Mouse (Mus musculus): Measurements from ENCODE around the gene Fzd9. TPM values are rescaled to one million over a fixed set of nuclear protein-coding genes. Genes with fewer than 3 reads are reported as not detected.

The Fzd9 gene
- total and polyA plus RNA-seq, 2 experiments from 2014 or later = 14.9 to 38.7 TPM

DNA sequence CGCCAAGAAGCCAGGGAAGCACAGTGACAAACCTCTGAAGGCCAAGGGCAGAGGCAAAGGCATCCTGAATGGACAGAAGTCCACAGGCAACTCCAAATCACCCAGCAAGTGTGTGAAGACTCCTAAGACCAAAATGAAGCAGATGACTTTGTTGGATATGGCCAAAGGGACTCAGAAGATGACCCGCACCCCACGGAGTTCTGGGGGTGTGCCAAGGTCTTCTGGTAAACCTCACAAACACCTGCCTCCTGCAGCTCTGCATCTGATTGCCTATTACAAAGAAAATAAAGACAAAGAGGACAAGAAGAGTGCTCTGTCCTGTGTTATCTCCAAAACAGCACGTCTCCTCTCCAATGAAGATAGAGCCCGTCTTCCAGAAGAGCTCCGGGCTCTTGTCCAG is 34.2 kb downstream of the Fzd9 start:
- DNase-seq (ENCODE audit: low spot score) (no peak), ATAC-seq (ENCODE audit: low FRiP score) (no peak)
- no peaks in the 10 kb centered on the region for H3K4me1 ChIP-seq (ENCODE audit: insufficient read depth, low read length)
- 91% methylated on average over 6 of the region's 6 CpGs for WGBS
- no peak overlapping the region for H3K4me3 ChIP-seq (ENCODE audit: low read depth, low read length)
- H3K27me3 ChIP-seq (ENCODE audit: insufficient read depth, low read length) = no peaks in the 10 kb centered on the region
- H3K9me3 ChIP-seq (ENCODE audit: low read length) = no peaks in the 10 kb centered on the region
- H3K36me3 ChIP-seq (ENCODE audit: insufficient read depth, low read length) = peaks cover 44% of the 10 kb centered on the region
- no peak overlapping the region for H3K9ac ChIP-seq (replicated peaks; ENCODE audit: low read length, poor library complexity, severe bottlenecking)
- TF ChIP-seq CTCF (IDR thresholded peaks at IDR 0.05) = no peak
- H3K27ac ChIP-seq (ENCODE audit: low read depth, low read length) = no peak overlapping the region
- H3K4me2 ChIP-seq (ENCODE audit: low read depth, low read length, poor library complexity, severe bottlenecking) = no peak overlapping the region

DNA sequence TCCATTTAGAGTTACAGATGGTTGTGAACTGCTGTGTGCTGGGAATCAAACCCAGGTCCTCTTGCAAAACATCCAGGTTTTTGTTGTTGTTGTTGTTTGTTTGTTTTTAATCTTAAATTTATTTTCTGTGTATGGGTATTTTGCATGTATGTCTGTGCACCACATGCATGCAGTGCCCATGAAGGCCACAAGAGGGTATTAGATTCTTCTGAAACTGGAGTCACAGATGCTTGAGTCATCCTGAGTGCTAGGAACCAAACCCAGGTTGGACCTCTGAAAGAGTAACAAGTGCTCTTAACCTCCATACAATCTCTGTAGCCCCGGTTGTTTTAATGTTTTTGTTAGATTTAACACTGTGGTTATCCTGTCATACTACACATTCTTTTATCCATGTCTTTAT is 42.8 kb downstream of the Fzd9 start:
- Histone ChIP-seq H3K9ac (replicated peaks; ENCODE audit: low read length, poor library complexity, severe bottlenecking) (no peak overlapping the region), H3K27me3 (ENCODE audit: insufficient read depth, low read length) (no peaks in the 10 kb centered on the region), H3K4me2 (ENCODE audit: low read depth, low read length, poor library complexity, severe bottlenecking) (no peak overlapping the region), H3K4me1 (ENCODE audit: insufficient read depth, low read length) (no peaks in the 10 kb centered on the region), H3K27ac (ENCODE audit: low read depth, low read length) (no peak overlapping the region), H3K4me3 (ENCODE audit: low read depth, low read length) (no peak overlapping the region), H3K9me3 (ENCODE audit: low read length) (no peaks in the 10 kb centered on the region), H3K36me3 (ENCODE audit: insufficient read depth, low read length) (peaks cover 35% of the 10 kb centered on the region)
- ATAC-seq (ENCODE audit: low FRiP score) = no peak
- TF ChIP-seq CTCF (IDR thresholded peaks at IDR 0.05) = peak; percentile 27
- DNase-seq (ENCODE audit: low spot score) = no peak
- 94% methylated on average over 1 of the region's 1 CpGs for WGBS

DNA sequence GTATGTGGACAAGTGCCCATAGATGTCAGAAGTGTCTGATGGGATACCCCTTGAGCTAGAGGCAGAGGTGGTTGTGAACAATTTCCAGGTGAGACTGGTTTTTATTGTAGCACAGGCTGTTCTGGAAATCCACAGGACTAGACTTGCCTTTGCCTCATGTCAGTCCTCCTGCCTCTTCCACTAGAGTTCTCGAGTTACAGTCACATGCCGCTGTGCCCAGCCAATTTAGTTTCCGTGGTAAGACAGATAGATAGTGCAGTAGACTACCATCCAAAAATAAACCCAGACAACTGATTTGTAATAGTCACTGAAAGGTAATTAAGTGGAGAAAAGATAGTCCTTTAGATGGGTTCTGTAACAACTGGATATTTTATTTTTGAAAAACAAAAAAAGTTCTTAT is 48.3 kb downstream of the Fzd9 start:
- no peak for TF ChIP-seq CTCF (IDR thresholded peaks at IDR 0.05)
- H3K9ac ChIP-seq (replicated peaks; ENCODE audit: low read length, poor library complexity, severe bottlenecking) = no peak overlapping the region
- no peaks in the 10 kb centered on the region for H3K9me3 ChIP-seq (ENCODE audit: low read length)
- no peak overlapping the region for H3K4me2 ChIP-seq (ENCODE audit: low read depth, low read length, poor library complexity, severe bottlenecking)
- H3K4me1 ChIP-seq (ENCODE audit: insufficient read depth, low read length) = no peaks in the 10 kb centered on the region
- no peaks in the 10 kb centered on the region for H3K27me3 ChIP-seq (ENCODE audit: insufficient read depth, low read length)
- no peak overlapping the region for H3K27ac ChIP-seq (ENCODE audit: low read depth, low read length)
- H3K36me3 ChIP-seq (ENCODE audit: insufficient read depth, low read length) = peaks cover 14% of the 10 kb centered on the region; the same call in 1 of the 2 replicates
- ATAC-seq (ENCODE audit: low FRiP score) = no peak
- 90% methylated on average over 3 of the region's 3 CpGs for WGBS
- no peak for DNase-seq (ENCODE audit: low spot score)
- H3K4me3 ChIP-seq (ENCODE audit: low read depth, low read length) = no peak overlapping the region

Small RNA genes lying within 50 kb of the gene (microRNA-seq; reads per million reads assigned to microRNA genes)
- gene Gm25315 (ENCODE audit: borderline number of aligned reads) = not detected

Other genes with a start within 250 kb of the Fzd9 start
- gene Abhd11, start 242.1 kb downstream of the Fzd9 start, total RNA-seq (2014; rRNA removed) = 56.8 and 64.4 TPM in 2 replicates
- 85.3 and 85.6 TPM in 2 replicates for gene Abhd11, start 242.1 kb downstream of the Fzd9 start, polyA plus RNA-seq (2015; fragmentation: Nextera tagmentation; extraction: Ambion mirVana)
- gene Stx1a, start 227.7 kb downstream of the Fzd9 start, total RNA-seq (2014; rRNA removed) = 165 and 175 TPM in 2 replicates
- gene Stx1a, start 227.7 kb downstream of the Fzd9 start, polyA plus RNA-seq (2015; fragmentation: Nextera tagmentation; extraction: Ambion mirVana) = 190 and 202 TPM in 2 replicates
- 13.5 and 21.4 TPM in 2 replicates for gene Dnajc30, start 187.0 kb downstream of the Fzd9 start, total RNA-seq (2014; rRNA removed)
- 52.5 and 52.8 TPM in 2 replicates for gene Dnajc30, start 187.0 kb downstream of the Fzd9 start, polyA plus RNA-seq (2015; fragmentation: Nextera tagmentation; extraction: Ambion mirVana)
- gene Bud23, start 186.3 kb downstream of the Fzd9 start, total RNA-seq (2014; rRNA removed) = 48.3 and 49.9 TPM in 2 replicates
- gene Bud23, start 186.3 kb downstream of the Fzd9 start, polyA plus RNA-seq (2015; fragmentation: Nextera tagmentation; extraction: Ambion mirVana) = 63.6 and 65.5 TPM in 2 replicates
- gene Vps37d, start 173.0 kb downstream of the Fzd9 start, total RNA-seq (2014; rRNA removed) = 95.4 and 107 TPM in 2 replicates
- 31.2 and 32.0 TPM in 2 replicates for gene Vps37d, start 173.0 kb downstream of the Fzd9 start, polyA plus RNA-seq (2015; fragmentation: Nextera tagmentation; extraction: Ambion mirVana)
- 0.38 and 1.2 TPM in 2 replicates for gene Mlxipl, start 161.3 kb downstream of the Fzd9 start, total RNA-seq (2014; rRNA removed)
- gene Mlxipl, start 161.3 kb downstream of the Fzd9 start, polyA plus RNA-seq (2015; fragmentation: Nextera tagmentation; extraction: Ambion mirVana) = 0.79 and 1.2 TPM in 2 replicates
- gene Tbl2, start 101.6 kb downstream of the Fzd9 start, total RNA-seq (2014; rRNA removed) = 28.6 and 62.9 TPM in 2 replicates
- gene Tbl2, start 101.6 kb downstream of the Fzd9 start, polyA plus RNA-seq (2015; fragmentation: Nextera tagmentation; extraction: Ambion mirVana) = 8.9 and 10.0 TPM in 2 replicates
- gene Bcl7b, start 82.9 kb downstream of the Fzd9 start, total RNA-seq (2014; rRNA removed) = 20.0 and 33.2 TPM in 2 replicates
- 39.2 and 39.7 TPM in 2 replicates for gene Bcl7b, start 82.9 kb downstream of the Fzd9 start, polyA plus RNA-seq (2015; fragmentation: Nextera tagmentation; extraction: Ambion mirVana)
- gene Baz1b, start 64.0 kb downstream of the Fzd9 start, total RNA-seq (2014; rRNA removed) = 33.4 and 41.3 TPM in 2 replicates
- 10.9 and 12.5 TPM in 2 replicates for gene Baz1b, start 64.0 kb downstream of the Fzd9 start, polyA plus RNA-seq (2015; fragmentation: Nextera tagmentation; extraction: Ambion mirVana)
- gene Fkbp6, start 98.8 kb upstream of the Fzd9 start, total RNA-seq (2014; rRNA removed) = 0.33 and 0.49 TPM in 2 replicates
- gene Fkbp6, start 98.8 kb upstream of the Fzd9 start, polyA plus RNA-seq (2015; fragmentation: Nextera tagmentation; extraction: Ambion mirVana) = 0.12 and 0.36 TPM in 2 replicates
- gene Trim50, start 102.1 kb upstream of the Fzd9 start, total RNA-seq (2014; rRNA removed) = not detected in 2 replicates
- not detected in 2 replicates for gene Trim50, start 102.1 kb upstream of the Fzd9 start, polyA plus RNA-seq (2015; fragmentation: Nextera tagmentation; extraction: Ambion mirVana)
- 24.5 and 24.8 TPM in 2 replicates for gene Nsun5, start 118.7 kb upstream of the Fzd9 start, total RNA-seq (2014; rRNA removed)
- gene Nsun5, start 118.7 kb upstream of the Fzd9 start, polyA plus RNA-seq (2015; fragmentation: Nextera tagmentation; extraction: Ambion mirVana) = 16.8 and 19.0 TPM in 2 replicates
- 12.4 and 12.8 TPM in 2 replicates for gene Pom121, start 143.3 kb upstream of the Fzd9 start, total RNA-seq (2014; rRNA removed)
- 6.7 and 8.5 TPM in 2 replicates for gene Pom121, start 143.3 kb upstream of the Fzd9 start, polyA plus RNA-seq (2015; fragmentation: Nextera tagmentation; extraction: Ambion mirVana)

All from midbrain, postnatal 0 days (tissue).